Mouse (Mus musculus): ENCODE results near the gene Tas2r134.

DNA sequence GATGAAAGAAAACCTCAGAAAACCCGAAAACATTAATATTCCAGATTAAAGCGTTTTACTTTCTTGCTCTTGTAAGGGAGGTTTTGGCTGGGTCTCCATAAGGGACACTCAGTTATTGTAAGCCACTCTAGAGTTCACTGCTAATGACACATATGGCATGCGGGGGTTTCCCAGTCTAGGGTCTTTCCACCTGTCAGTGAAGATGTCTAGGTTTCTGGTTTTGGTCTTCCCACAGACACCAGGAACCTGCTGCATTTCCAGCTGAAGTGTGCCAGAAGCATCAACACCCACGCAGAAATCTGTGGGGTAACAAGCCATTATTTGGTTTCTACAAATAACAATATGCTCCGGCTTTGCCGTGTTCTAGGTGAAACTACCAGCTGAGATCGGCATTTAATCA lies 14.3 kb downstream of the Tas2r134 start:
- no peak for TF ChIP-seq CTCF (IDR thresholded peaks at IDR 0.05; ENCODE audit: insufficient read depth, low read depth, low read length)
- TF ChIP-seq POLR2A (IDR thresholded peaks at IDR 0.05; ENCODE audit: insufficient read depth, low read depth, low read length), result no peak
